Mouse (Mus musculus) adrenal gland (tissue): ENCODE results near the gene Etl4.

ENCODE experiments used
- intact Hi-C: fragments of 180-260 bp; cut with DNase I; formaldehyde crosslinking; loops from one replicate; pipeline ENCODE4 v1.15.1; 2025

Etl4 gene

DNA sequence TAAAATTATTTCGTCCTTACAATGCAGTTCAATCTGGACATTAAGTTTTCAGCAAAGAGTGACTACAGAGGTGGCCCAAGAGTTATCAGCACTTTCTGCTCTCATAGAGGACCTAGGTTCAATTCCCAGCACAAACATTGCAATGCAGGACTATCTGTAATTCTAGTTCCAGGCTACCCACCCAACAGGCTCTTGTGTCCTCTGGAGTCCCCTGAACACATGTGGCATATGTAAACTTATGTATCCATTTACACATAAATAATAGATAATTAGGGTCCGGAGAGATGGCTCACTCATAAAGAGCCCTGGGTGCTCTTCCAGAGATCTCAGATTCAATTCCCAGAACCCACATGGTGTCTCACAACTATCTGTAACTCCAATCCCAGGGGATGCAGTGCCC, 533.2 kb downstream of the Etl4 start:
- intact Hi-C loops: no loop called here

DNA sequence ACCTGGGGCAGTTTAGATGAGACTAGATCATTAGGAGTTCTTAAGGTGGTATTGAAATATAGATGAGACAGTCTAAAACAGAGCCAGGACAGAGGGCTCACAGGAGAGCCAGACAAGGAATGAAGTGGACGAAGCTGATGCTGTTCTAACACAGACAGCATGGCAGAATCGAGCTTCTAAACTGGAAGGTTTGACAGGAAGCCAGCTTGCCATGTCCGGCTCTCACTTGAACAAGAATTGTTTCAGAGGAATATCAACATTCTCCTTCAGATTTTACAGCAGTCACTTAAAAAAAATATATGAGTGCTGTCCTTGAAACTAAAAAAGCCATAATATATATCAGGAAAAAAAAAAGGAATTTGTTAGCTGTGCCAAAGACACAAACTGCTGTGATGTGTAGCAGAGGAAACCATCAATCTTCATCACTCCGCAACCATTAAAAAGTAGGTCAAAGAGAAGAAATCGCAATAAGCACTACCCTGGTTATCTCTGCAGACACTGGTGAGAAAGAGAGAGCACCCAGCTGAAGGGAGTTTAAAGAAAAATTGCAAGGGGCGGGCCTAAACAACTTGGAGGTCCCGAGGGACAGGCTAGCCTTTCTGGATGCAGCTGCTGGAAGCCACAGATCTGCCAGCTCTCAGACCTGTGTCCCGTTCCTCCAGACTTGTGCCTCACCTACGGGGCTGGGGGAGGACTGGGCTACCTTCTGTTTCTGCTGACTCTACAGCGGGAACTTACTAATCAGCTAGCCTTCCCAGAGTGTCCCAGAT, 534.3 kb downstream of the Etl4 start:
- intact Hi-C loops: no loop called here

DNA sequence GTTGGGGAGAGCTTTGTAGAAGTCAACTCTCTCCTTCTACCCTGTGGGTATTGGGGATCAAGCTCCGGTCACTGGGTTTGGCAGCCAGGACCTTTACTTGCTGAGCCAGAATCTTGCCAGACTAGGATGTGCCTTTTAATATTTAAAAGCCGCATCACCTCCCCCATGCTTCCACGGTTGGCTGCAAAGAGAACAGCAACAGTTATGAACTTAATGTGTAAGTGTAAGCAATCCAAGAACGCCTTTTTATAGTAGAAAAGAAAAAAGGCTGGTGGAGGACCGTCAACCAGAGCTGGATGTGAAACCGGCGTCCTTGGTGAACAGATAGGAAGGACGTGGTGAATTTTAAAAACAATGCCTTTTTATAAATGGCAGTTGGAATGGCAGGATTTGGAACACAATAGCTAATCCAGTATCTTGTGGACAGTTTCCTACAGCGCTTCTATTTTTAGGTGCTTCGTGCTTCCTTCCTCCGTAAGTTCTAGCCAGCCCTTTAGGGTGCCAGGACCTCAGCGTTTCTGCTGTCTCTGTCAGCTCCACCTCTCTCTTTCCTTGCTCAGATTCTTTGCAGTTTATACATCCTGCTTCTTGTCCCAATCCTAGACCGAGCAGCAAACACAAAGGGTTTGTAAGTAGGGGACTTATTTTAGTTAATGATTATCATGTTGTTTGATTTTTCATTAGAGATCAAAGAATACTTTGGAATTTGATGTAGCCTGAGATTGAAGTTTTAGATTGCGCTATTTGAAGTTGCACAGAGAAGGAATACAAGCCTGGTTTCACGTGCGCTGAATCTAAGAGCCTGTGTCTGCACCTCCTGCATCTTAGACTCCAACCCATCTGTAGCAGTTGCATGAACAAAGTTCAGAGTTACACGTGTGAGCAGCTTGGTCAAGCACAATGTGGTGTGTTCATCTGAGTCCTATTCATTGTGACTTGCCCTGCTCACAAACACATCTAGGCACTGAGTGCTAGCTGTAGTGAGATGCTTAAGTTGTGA, 535.9 kb downstream of the Etl4 start:
- intact Hi-C loops: no loop called here

DNA sequence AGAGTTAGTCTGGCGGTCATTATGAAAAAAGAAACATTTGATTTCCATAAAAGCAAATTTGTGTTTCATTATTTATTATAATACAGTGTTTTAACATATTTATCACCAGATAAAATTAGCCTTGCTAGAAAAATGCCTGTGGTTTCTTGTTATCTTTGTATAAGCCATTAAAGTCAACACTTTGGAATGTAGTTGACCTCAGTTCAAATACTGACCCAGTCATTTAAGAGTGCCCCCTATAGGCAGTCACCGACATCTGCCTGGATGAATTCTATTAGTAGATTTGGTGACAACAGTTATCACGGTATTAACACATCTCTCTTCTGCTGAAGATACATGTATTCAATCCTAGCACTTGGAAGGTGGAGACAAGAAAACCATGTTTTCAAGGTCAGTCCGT, 536.6 kb downstream of the Etl4 start:
- intact Hi-C loops: no loop called here

DNA sequence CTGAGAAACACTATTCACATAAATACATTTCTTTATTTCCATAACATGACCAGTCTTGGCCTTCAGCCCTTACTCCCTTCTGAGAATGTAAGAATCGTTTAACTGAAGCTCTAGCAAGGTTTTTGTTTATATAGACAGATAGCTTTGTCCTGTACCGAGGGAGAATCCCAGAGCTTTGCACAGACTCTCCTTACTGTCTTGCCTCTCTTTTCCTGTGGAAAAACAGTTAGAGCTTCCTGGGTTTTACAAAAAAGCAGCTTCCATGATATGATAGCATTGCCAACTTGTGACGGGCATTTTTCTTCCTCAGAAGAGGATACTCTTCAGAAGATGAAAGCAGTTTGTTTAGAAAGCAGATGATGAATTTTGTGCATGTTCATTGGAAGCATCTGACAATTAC, 541.4 kb downstream of the Etl4 start:
- intact Hi-C loops: no loop called here

DNA sequence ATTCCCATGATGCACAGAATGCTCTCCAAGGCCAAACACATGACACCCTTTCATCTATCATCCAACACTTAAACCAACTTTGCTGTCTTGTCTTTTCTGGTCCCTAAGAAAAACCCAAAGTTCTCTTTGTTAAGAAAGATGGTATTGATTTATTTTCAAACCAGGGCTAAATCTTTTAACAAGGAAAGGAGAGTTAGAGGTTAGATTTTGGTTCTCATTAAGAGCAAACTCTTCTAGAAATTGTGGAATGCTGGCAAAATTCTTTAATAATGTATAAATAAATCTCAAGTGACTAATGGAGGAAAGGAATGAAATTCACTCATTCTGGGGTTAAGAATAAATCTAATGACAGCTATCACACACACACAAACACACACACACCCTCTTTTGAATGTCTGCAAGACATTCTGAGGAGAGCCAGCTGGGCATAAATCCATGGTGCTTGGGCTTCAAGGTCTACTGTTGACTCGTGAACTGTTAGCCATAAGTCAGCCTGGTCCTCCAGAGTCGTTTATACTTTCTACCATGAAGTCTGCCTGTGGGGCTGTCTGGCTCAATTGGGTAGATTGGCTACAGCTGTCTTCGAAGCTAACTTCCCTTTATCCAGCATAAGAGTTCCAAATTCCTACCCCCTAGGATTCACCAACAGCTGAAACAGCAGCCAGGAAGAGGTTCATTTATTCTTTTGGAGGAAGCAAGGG, 544.1 kb downstream of the Etl4 start:
- intact Hi-C loops: no loop called here

DNA sequence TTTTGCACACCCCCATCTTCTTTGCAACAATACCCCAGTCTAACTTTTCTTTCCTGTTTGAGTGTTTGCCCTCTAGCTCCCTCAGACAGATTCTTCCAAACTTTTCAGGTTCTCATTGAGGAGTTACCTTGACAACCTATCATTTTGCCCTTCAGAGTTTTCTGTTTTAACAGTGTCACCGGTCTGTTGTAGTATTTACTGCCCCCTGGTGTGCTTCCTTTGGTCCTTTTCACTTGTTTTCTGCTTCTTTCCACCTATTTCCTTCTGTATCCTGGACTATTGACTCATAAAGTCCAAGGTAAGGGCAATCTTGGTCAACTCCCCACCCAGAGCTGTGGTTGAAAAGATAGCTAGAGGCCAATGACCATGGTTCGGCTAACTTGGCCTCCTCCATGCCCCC, 569.6 kb downstream of the Etl4 start:
- intact Hi-C loops: no loop called here

DNA sequence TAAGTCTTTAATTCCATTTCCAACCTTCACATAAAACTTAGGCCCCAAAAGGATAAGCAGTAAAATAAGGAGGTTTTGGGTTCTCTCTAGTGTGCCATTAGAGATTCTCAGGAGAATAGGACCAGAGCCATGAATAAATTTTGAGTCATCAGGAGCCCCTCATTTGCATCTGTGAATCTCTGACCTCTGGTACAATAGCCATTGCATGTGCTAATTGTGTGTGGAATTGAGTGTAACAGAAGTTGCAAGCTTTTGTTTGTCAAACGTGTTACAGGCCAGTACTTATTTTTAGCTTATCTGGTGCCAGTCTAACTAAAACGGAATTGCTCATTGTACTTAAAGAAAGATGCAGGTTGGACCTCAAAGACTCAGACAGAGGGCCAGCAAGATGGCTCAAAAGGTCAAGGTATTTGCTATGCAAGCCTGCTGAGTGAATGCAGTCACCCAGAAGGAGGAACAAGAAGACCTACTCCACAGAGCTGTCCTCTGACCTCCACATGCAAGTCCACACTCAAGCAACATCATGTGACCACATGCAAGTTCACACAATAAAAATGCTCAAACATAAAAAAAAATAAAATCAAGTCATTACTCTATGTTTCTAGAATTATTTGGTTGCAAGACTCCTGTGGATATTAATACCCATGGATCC, 576.7 kb downstream of the Etl4 start:
- intact Hi-C loops: no loop called here

DNA sequence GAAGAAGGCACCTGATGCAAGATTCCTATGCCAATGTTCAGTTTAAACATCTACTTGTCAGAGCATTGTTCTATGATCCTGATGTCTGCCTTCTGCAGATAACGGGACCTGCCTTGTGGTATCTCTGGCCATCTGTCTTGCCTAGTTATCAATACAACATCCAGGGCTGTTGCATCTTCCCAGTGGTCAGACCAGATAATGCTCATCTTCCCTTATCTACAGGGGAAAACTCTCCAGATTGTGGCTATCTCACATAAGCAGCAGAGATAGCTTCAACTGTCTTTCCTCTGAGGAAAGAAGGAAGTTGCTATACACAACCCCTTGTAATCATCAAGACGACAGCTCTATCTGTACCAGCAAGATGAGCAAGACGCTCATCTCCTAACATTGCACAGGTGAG, 579.5 kb downstream of the Etl4 start:
- intact Hi-C loops: no loop called here

DNA sequence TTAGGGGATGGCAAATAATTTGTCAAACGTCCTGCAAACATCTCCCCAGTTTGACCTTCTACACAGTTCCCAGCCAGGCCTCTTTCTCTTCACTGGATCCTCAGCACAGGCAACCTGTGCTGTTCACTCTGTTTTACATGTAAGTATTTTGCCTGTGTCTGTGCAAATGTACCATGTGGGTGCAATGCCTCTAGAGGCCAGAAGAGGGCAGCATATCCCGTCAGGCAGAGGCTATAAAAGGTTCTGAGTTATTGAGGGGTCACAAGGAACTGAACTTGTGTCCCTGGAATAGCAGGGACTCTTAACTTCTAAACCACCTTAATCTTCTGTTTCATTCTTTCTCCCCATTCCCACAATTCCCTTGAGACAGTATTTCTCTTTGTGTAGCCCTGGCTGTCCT, 582.5 kb downstream of the Etl4 start:
- intact Hi-C loops: loop anchor here (10.0 kb wide), 1 partner anchor 173 kb away; no protein-coding TSS in a partner anchor

DNA sequence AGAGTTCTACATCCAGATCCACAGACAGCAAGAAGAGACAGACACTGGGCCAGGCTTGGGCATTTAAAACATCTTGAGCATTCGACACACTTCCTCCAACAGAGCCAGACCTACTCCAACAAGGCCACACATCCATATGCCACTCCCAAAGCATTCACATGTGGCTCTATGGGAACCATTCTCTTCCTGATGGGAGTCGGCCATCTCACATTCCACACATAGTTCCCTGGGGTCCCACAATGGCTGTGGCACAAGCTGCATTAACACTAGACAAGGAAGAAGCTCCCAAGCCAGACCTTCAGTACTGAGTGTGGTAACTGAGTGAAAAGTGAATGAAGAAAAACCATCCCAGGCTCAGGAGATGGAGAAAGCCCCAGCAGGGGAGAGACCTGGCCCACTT, 584.2 kb downstream of the Etl4 start:
- intact Hi-C loops: loop anchor here (1.0 to 10.0 kb wide), 2 partner anchors 171 to 218 kb away; no protein-coding TSS in a partner anchor

DNA sequence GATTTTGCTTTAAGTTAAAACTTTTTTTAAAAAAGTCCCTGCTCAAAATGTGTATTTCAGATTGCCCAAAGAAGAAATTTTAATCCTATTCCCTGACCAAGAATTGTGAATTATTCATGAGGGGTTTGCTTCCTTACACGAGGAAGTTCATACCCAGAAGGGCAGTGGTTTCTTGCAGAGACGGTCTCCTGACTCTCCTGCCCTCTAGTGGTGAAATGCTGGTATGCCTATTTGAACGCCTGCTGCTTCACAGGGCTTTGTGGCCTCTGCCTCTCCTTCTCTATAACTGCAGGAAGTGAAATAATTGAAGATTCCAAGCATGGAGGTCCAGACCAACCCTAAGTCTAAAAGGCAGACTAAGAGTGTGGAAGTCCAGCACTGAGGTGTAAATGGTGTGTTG, 585.1 kb downstream of the Etl4 start:
- intact Hi-C loops: loop anchor here (1.0 to 10.0 kb wide), 2 partner anchors 170 to 218 kb away; no protein-coding TSS in a partner anchor

DNA sequence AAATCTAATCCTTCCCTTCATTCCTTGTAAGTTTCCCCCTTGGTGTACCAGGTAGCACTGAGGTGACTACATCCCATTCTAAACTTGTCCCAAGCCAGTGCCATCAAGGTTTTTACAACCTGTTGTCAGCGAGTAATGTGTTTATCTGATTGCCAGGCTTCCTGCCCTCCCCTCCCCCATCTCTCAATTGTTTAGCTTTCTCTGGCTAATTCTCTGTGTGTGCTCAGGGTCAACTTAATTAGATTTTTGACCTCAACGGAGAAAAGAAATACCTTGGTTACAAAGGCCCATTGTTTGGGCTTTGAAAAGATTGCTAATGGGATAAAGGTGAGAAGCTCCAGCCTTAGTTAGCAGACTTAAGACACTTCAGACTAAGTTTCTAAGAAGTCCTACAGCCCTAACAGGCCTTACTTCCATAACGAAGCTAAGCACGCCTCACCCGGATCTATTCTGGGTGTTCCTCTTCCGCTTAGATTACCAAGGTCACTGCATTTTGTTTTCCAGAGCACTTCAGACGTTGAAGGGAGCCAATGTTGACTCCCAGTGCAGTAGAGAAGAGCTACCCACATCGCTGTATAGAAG, 586.7 kb downstream of the Etl4 start:
- intact Hi-C loops: loop anchor here (10.0 kb wide), 1 partner anchor 168 kb away; no protein-coding TSS in a partner anchor

DNA sequence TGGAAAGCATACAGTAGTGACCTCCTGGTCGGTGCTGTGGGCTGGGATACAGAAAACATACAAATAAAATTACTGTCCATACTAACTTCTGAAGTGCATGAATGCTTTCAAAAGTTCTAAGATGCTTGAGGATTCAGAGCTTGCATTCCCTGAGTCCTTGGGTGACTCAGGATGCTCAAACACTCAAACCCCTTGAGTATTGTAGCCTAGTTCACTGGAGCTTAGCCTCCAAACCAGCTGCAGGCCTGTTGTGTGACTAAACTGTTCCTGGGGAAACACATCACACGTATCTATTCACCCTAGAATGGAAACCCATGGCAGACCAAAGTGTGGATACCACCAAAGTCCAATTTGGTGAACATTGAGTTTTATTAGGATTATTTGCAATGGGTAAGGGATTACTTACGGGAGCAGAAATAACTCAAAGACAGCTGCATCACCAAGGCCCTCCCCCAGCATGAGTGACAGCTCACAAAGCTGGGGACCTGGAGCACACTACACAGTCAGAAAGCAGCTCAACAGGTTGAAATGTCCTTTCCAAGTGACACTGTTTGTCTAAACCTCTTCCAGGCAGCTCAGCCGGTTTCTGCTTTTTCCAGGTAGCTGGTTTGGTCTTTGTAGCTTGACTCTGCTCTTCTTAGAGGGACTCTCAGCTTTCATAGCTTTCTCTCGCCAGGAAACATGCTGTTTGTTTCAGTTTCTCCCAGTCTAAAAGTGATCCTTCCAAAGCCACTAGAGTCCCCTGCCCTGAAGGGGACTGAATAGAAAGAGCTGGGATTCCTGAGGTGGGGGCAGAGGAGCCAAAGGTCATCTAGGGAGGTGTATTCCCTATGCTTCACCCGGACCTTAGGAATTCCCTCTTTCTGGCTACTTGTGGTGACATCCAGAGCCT, 598.5 kb downstream of the Etl4 start:
- intact Hi-C loops: no loop called here

DNA sequence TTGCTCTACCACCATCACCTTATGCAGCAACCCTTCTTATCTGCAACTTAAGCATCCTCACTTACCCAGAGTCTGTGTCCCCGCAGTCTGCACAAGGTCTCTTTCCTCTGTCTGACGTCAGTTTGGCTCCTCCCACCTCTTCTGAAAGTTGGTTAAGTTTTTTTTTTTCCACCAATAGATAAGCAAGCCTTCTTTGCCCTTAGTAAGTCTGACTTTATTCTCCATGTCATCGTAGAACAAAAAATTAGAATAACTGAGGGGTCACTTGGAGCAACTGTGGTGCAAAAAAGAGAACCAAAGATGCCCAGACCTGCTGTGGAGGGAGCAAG, 599.1 kb downstream of the Etl4 start:
- intact Hi-C loops: no loop called here

DNA sequence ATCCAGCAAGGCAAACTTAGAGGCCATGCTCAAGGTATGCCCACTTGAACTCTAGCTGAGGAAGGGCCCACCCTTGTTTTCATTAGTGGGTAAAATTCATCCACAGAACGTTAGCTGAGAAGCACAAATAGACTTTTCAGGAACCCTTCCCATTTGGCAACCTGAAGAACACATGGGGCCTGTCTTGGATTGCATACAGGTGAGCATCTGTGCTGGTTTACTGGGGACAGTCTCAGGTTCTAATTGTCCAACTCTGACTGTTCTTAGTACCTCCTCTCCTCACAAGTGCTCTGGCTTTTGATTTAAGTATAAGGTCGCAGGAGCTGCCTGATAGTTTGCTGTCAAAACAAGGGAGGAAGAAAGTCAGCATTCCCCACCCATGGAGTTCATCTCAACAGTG, 600.5 kb downstream of the Etl4 start:
- intact Hi-C loops: loop anchor here (10.0 kb wide), 1 partner anchor 265 kb away; no protein-coding TSS in a partner anchor

DNA sequence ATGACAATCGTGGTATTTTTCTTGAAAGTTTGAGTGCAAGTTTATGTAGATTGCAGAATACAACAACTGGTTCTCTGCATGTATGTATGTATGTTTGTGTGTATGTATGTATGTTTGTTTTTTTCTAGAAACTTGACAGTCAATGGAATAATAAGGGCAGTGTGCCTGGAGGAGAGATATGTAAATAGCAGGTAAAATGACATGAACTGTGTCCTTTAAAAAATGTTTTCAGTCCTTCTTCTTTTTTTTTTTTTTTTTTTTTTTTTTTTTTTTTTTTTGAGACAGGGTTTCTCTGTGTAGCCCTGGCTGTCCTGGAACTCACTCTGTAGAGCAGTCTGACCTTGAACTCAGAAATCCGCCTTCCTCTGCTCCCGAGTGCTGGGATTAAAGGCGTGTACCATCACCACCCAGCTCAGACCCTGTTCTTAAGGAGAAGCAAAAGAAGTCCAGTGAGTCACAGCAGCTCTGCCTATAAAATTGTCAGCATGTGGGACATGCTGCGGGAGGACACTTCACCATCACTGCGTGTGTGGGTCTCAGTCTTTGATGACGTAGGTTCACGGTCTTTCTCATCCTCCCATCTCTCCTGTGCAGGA, 606.8 kb downstream of the Etl4 start:
- intact Hi-C loops: loop anchor here (10.0 kb wide), 1 partner anchor 258 kb away; no protein-coding TSS in a partner anchor

DNA sequence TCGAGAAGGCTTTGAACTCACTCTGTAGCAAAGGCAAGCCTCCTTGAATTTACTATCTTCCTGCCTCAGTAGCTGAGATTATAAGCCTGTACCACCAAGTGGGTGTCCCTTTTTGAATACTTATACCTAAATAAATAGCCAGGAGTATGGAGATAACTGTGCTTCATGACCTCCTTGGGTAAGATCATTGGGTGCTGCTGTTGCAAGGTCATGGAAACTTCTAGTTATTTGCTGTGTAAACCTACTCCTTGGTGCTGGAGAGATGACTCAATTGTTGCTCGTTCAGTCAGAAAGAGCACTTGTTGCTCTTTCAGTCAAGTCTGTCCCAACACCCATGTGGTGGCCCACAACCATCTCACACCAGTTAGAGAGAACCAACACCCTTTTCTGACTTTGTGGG, 608.3 kb downstream of the Etl4 start:
- intact Hi-C loops: loop anchor here (10.0 kb wide), 1 partner anchor 257 kb away; no protein-coding TSS in a partner anchor

DNA sequence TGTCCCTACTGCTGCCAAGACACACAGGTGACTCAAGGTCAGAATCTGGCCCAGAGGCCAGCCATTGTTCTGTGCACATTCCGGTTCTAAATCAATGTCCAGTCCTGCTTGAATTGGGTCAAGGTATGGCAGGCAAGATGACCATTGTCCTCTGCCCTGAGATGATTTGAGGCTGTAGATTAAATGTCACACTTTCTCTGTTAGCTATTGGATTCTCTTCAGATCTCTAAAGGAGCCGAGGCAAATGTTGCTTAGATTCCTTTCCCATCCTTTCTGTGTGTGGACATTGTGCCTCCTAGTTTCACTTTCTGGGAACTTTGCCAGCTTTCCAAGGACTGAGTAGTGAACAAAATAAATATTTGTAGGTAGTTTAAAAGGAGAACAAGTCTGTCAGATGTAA, 608.9 kb downstream of the Etl4 start:
- intact Hi-C loops: loop anchor here (10.0 kb wide), 1 partner anchor 256 kb away; no protein-coding TSS in a partner anchor
